Mouse (Mus musculus) ES-E14 (cell line): ENCODE measurements around the gene Rnf187.

Source experiments
- CHD2 ChIP-seq: IDR thresholded peaks from 2 replicates; pipeline ENCODE4 v1.6.1; 2014; ENCODE audit warnings: mild to moderate bottlenecking, low read depth, low read length, inconsistent platforms
- HCFC1 ChIP-seq: IDR thresholded peaks from 2 replicates; pipeline ENCODE4 v1.6.1; 2012; ENCODE audit warnings: low read length, inconsistent platforms, borderline replicate concordance; ENCODE audit not compliant: insufficient read depth

GRCm38 (mm10) chr11:58927053-58927452 is 11.7 kb downstream of the Rnf187 start:
- TF ChIP-seq HCFC1: no peak
- no peak for TF ChIP-seq CHD2
